Mouse (Mus musculus) CH12.LX (cell line): ENCODE data around the gene 9930021J03Rik. TPM values are rescaled to one million over a fixed set of nuclear protein-coding genes. Genes with fewer than 3 reads are reported as not detected.

Experiments
- DNase-seq: peaks from one replicate; pipeline ENCODE4 v3.0.0-alpha.2; 2013; ENCODE audit errors: extremely low read depth
- H3K27ac ChIP-seq: 2 replicates; pipeline ENCODE4 v1.5.1; 2012; ENCODE audit warnings: low read depth, mild to moderate bottlenecking, control low read depth, moderate library complexity; ENCODE audit not compliant: insufficient read depth
- H3K27me3 ChIP-seq: replicated peaks from 2 replicates; pipeline ENCODE3; 2012; ENCODE audit warnings: inconsistent platforms
- H3K36me3 ChIP-seq, 2 experiments: replicated peaks in 1 of 2; 2 replicates each; pipeline versions ENCODE3 to v1.6.1; 2012; ENCODE audit warnings: inconsistent platforms in 1 of 2, low read length in 1 of 2, mild to moderate bottlenecking in 1 of 2, mixed read lengths in 1 of 2, moderate library complexity in 1 of 2; ENCODE audit not compliant: control insufficient read depth in 1 of 2, insufficient read depth in 1 of 2
- H3K4me1 ChIP-seq, 2 experiments: 2 replicates each; pipeline ENCODE4 v1.6.1; 2012; ENCODE audit warnings: inconsistent platforms in 1 of 2, moderate library complexity in 1 of 2; ENCODE audit not compliant: insufficient read depth in 2 of 2, control insufficient read depth in 1 of 2
- H3K4me2 ChIP-seq: 2 replicates; pipeline ENCODE4 v1.6.1; 2012; ENCODE audit warnings: low read depth, mild to moderate bottlenecking, control low read depth; ENCODE audit not compliant: poor library complexity, insufficient read depth, severe bottlenecking
- H3K4me3 ChIP-seq, 3 experiments: fragments of 150-350 bp in 1 of 3; sonication (generic) in 1 of 3; replicated peaks in 1 of 3; 2 replicates each; pipeline versions ENCODE3 to v1.5.1; 2011 to 2012; ENCODE audit warnings: low read depth in 2 of 3, low read length in 2 of 3, mild to moderate bottlenecking in 2 of 3, moderate library complexity in 2 of 3, control low read depth in 1 of 3, improper control_type of control experiment in 1 of 3, inconsistent platforms in 1 of 3, mixed read lengths in 1 of 3; ENCODE audit not compliant: poor library complexity in 1 of 3
- H3K79me2 ChIP-seq: replicated peaks from 2 replicates; pipeline ENCODE4 v1.6.1; 2012; ENCODE audit warnings: mild to moderate bottlenecking, moderate library complexity; ENCODE audit not compliant: control insufficient read depth, poor library complexity, insufficient read depth, severe bottlenecking; ENCODE audit errors: extremely low read depth
- H3K9ac ChIP-seq: 2 replicates; pipeline ENCODE4 v1.6.1; 2012; ENCODE audit warnings: low read depth, mild to moderate bottlenecking, control low read depth, moderate library complexity; ENCODE audit not compliant: insufficient read depth
- H3K9me3 ChIP-seq: replicated peaks from 2 replicates; pipeline ENCODE3; 2012; ENCODE audit warnings: low read length, inconsistent platforms, mixed read lengths
- CHD2 ChIP-seq: IDR thresholded peaks from 2 replicates; pipeline ENCODE4 v1.6.1; 2011; ENCODE audit warnings: low read length, improper control_type of control experiment
- E2F4 ChIP-seq: IDR thresholded peaks from 2 replicates; pipeline ENCODE4 v1.6.1; 2011; ENCODE audit warnings: low read depth, low read length, improper control_type of control experiment; ENCODE audit not compliant: insufficient replicate concordance
- ELF1 ChIP-seq: IDR thresholded peaks from 2 replicates; pipeline ENCODE4 v1.6.1; 2014; ENCODE audit warnings: low read depth, mild to moderate bottlenecking, inconsistent platforms, low read length, improper control_type of control experiment
- ETS1 ChIP-seq: conservative IDR thresholded peaks from 2 replicates; pipeline ENCODE4 v1.6.1; 2012; ENCODE audit warnings: low read depth, mild to moderate bottlenecking, inconsistent platforms, low read length, improper control_type of control experiment, moderate library complexity
- GABPA ChIP-seq: IDR thresholded peaks from 2 replicates; pipeline ENCODE4 v1.6.1; 2012; ENCODE audit warnings: low read depth, low read length, improper control_type of control experiment, inconsistent platforms; ENCODE audit not compliant: insufficient replicate concordance
- HCFC1 ChIP-seq: IDR thresholded peaks from 2 replicates; pipeline ENCODE4 v1.6.1; 2012; ENCODE audit warnings: low read depth, mild to moderate bottlenecking, inconsistent platforms, low read length, improper control_type of control experiment
- IRF4 ChIP-seq: IDR thresholded peaks from 2 replicates; pipeline ENCODE4 v1.6.1; 2014; ENCODE audit warnings: low read depth, mild to moderate bottlenecking, inconsistent platforms, low read length, improper control_type of control experiment
- KAT2A ChIP-seq: IDR thresholded peaks from 2 replicates; pipeline ENCODE4 v1.6.1; 2012; ENCODE audit warnings: low read length, improper control_type of control experiment, inconsistent platforms; ENCODE audit not compliant: insufficient replicate concordance
- MAFK ChIP-seq: IDR thresholded peaks from 2 replicates; pipeline ENCODE4 v1.6.1; 2011; ENCODE audit warnings: low read length, improper control_type of control experiment; ENCODE audit not compliant: insufficient replicate concordance
- MAZ ChIP-seq: IDR thresholded peaks from 2 replicates; pipeline ENCODE4 v1.6.1; 2012; ENCODE audit warnings: low read depth, mild to moderate bottlenecking, inconsistent platforms, low read length, improper control_type of control experiment, moderate library complexity
- MEF2A ChIP-seq: IDR thresholded peaks from 2 replicates; pipeline ENCODE4 v1.6.1; 2014; ENCODE audit warnings: low read depth, mild to moderate bottlenecking, inconsistent platforms, low read length, improper control_type of control experiment, borderline replicate concordance
- MYC ChIP-seq: IDR thresholded peaks from 2 replicates; pipeline ENCODE4 v1.6.1; 2011; ENCODE audit warnings: low read depth, mild to moderate bottlenecking, improper control_type of control experiment, low read length
- NELFE ChIP-seq: IDR thresholded peaks from 2 replicates; pipeline ENCODE4 v1.6.1; 2011; ENCODE audit warnings: low read depth, low read length, improper control_type of control experiment
- RCOR1 ChIP-seq: conservative IDR thresholded peaks from 2 replicates; pipeline ENCODE4 v1.6.1; 2012; ENCODE audit warnings: low read depth, mild to moderate bottlenecking, inconsistent platforms, low read length, improper control_type of control experiment
- TBP ChIP-seq: conservative IDR thresholded peaks from 2 replicates; pipeline ENCODE4 v1.6.1; 2011; ENCODE audit warnings: low read depth, low read length, improper control_type of control experiment
- USF1 ChIP-seq: IDR thresholded peaks from 2 replicates; pipeline ENCODE4 v1.6.1; 2014; ENCODE audit warnings: low read depth, mild to moderate bottlenecking, inconsistent platforms, low read length, improper control_type of control experiment
- ZC3H11A ChIP-seq: IDR thresholded peaks from 2 replicates; pipeline ENCODE4 v1.6.1; 2012; ENCODE audit warnings: low read depth, mild to moderate bottlenecking, inconsistent platforms, low read length, improper control_type of control experiment
- ZNF384 ChIP-seq: IDR thresholded peaks from 2 replicates; pipeline ENCODE4 v1.6.1; 2012; ENCODE audit warnings: low read depth, low read length, improper control_type of control experiment, inconsistent platforms
- dilution Hi-C: fragments of 300-500 bp; cut with MboI; formaldehyde crosslinking; loops from 2 replicates; pipeline ENCODE4 v1.14.3; 2020; ENCODE audit warnings: low sequenced_read_pairs; ENCODE audit not compliant: extremely low pct_unique_long_range_greater_than_20kb, extremely low pct_ligation_motif_present
- in situ Hi-C: fragments of 300-500 bp; cut with MboI; formaldehyde crosslinking; loops from 3 replicates; pipeline ENCODE4 v1.14.3; 2019; ENCODE audit warnings: low sequenced_read_pairs, low pct_ligation_motif_present, low pct_unique_long_range_greater_than_20kb, mixed read lengths
- polyA plus RNA-seq: library from polyadenylated mRNA; unstranded; fragments of >175 nt; gene quantifications from 2 replicates; pipeline ENCODE4 v1.2.1, GENCODE M21; 2012; ENCODE audit warnings: low read depth; ENCODE audit not compliant: insufficient read length
- total RNA-seq, 2 experiments: library from RNA; depleted of rRNA; stranded (reverse); fragments of 300-350 nt in 1 of 2; fragments of >200 nt in 1 of 2; gene quantifications; 2 replicates each; pipeline ENCODE4 v1.2.3; 2012 to 2014

Gene 9930021J03Rik
- total and polyA plus RNA-seq, 3 experiments: 4.2 to 8.7 (median 7.8) TPM

DNA sequence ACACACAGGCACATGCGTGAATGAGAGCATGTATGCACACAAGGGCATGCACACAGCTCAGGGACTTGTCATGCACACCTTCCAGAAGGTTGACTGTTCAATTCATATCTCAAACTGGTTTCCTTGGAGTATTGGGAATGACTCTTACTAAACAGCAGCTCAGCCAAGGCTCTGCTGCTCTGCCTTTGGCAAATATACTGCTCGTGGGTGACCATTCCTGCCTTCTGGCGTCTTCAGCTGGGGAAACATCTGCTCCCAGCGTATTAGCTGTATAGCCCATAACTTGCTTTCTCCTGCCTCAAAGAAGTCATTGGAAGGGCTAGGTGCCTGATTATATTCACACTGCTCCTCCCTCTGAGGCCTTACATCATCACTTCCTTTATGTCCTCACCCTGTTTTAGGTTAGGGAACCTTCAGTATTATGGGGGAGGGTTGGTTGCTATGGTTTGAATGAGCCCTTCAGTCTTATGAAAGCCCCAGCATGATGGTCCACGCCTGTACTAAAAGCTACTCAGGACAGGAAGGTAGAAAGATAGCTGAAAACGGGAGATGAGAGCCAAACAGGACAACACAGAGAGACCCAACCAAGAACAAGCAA lies 127.5 kb downstream of the 9930021J03Rik start:
- H3K4me3 ChIP-seq: no peak overlapping the region
- dilution Hi-C loops: no loop called here
- H3K27ac ChIP-seq: no peak overlapping the region
- in situ Hi-C loops: loop anchor here (10.0 kb wide), 2 partner anchors 137 to 437 kb away; partner anchors contain the start of gene Ranbp6
- peaks cover 0 to 29% of the 10 kb centered on the region in 2 experiments; a peak in 3 of 4 replicates for H3K4me1 ChIP-seq
- TF ChIP-seq ETS1: no peak
- TF ChIP-seq ZC3H11A: no peak
- TF ChIP-seq HCFC1: no peak
- TF ChIP-seq USF1: no peak
- no peak for TF ChIP-seq GABPA
- no peak for TF ChIP-seq NELFE
- TF ChIP-seq IRF4: no peak
- TF ChIP-seq ELF1: no peak
- TF ChIP-seq MYC: no peak
- TF ChIP-seq KAT2A: no peak
- TF ChIP-seq MEF2A: no peak
- no peak for TF ChIP-seq TBP
- no peak for TF ChIP-seq MAFK
- TF ChIP-seq MAZ: no peak
- no peak for TF ChIP-seq CHD2
- no peak for TF ChIP-seq RCOR1
- TF ChIP-seq, all 38 proteins: peak for 0
- Histone ChIP-seq H3K9me3 (no peaks in the 10 kb centered on the region), H3K9ac (no peak overlapping the region), H3K79me2 (no peaks in the 10 kb centered on the region), H3K36me3 (peaks cover 0 to 1% of the 10 kb centered on the region in 2 experiments), H3K4me2 (no peak overlapping the region), H3K27me3 (no peaks in the 10 kb centered on the region)
- no peak for DNase-seq

DNA sequence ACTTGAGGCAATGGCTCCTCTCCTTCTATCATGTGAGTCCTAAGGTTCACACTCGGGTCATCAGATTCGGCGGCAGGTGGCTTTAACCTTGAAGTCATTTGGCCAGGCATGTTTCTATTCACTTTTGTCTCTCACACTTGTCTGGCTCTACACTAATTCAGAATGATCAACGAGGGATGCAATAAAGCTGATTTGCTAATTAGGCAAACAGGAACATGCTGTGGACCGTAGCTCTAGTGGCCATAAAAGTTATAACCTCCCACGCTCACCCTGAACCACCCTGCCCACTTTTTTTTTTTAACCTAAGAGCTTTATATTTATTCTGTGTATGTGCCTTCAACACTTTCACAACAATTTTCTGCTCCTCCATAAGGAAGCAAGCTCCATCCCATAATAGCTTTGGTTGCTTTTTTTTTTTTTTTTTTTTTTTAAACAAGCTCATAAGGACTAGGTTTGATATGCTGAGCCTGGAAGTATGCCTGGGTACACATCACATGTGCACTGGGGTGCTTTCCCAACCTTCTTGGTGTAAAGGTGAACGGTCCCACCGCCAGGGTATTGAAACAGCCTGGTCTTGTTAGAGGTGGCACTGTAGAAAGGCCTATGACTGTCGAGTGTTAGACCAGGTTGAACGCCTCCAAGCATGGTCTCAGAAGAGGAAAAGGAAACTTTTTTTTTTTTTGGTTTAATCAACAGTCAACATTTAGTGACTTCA lies 129.2 kb downstream of the 9930021J03Rik start:
- dilution Hi-C loops (no loop called here), in situ Hi-C loops (loop anchor here (10.0 kb wide), 2 partner anchors 138 to 438 kb away; partner anchors contain the start of gene Ranbp6)
- Histone ChIP-seq H3K4me3 (no peak overlapping the region), H3K4me1 (peaks cover 0 to 23% of the 10 kb centered on the region in 2 experiments; a peak in 2 of 4 replicates), H3K9me3 (no peaks in the 10 kb centered on the region), H3K4me2 (no peak overlapping the region), H3K27me3 (no peaks in the 10 kb centered on the region), H3K79me2 (no peaks in the 10 kb centered on the region), H3K9ac (no peak overlapping the region), H3K36me3 (peaks cover 0 to 1% of the 10 kb centered on the region in 2 experiments), H3K27ac (no peak overlapping the region)
- no peak for DNase-seq
- TF ChIP-seq ZNF384: 0 out of 2 replicates have a peak, but pooled peaks have one; percentile 17
- TF ChIP-seq MYC: no peak
- no peak for TF ChIP-seq MEF2A
- TF ChIP-seq E2F4: no peak
